Mouse (Mus musculus): ENCODE results near the gene Ifitm10. TPM values are rescaled to one million over a fixed set of nuclear protein-coding genes. Genes with fewer than 3 reads are reported as not detected.

Ifitm10 gene
- total RNA-seq, 2 experiments from 2014 or later = 1.7 to 2.1 TPM

DNA sequence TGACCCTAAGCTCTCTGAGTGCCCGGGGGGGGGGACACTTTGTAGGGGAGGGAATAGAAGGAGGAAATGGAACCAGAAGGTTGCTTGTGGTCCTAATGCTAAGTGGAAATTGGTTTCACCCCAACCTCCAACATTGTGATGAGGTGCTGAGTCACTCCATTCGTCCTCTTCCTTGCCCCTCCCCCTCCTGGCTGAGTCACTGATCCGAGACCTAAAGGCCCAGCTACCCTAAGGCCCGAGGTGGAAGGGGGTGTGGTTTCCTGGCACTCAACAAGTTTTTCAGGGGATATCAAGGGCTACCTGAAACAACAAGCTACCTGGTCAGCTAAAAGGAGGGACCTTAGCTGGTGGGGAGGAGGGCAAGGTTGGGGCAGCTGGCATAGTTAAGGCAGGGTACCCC, 19.6 kb upstream of the Ifitm10 start:
- no peak for DNase-seq
- intact Hi-C loops (cut with DNase I) = loop anchor here (10.0 kb wide), 1 partner anchor 328 kb away; the partner anchor contains the start of gene Mob2

- no peak for DNase-seq
- intact Hi-C loops (cut with DNase I) = loop anchor here (10.0 kb wide), 1 partner anchor 327 kb away; the partner anchor contains the start of gene Mob2
These were observed 18.1 kb upstream of the Ifitm10 start for GRCm38 (mm10) chr7:142391609-142392008.

GRCm38 (mm10) chr7:142391108-142391507, 17.6 kb upstream of the Ifitm10 start:
- intact Hi-C loops (cut with DNase I) = loop anchor here (10.0 kb wide), 1 partner anchor 326 kb away; the partner anchor contains the start of gene Mob2
- no peak for DNase-seq

GRCm38 (mm10) chr7:142389961-142390650, 16.6 kb upstream of the Ifitm10 start:
- no peak for DNase-seq
- intact Hi-C loops (cut with DNase I) = loop anchor here (10.0 kb wide), 1 partner anchor 325 kb away; the partner anchor contains the start of gene Mob2

- intact Hi-C loops (cut with DNase I) = no loop called here
- no peak for DNase-seq
These were observed 15.2 kb upstream of the Ifitm10 start for GRCm38 (mm10) chr7:142388740-142389139.

DNA sequence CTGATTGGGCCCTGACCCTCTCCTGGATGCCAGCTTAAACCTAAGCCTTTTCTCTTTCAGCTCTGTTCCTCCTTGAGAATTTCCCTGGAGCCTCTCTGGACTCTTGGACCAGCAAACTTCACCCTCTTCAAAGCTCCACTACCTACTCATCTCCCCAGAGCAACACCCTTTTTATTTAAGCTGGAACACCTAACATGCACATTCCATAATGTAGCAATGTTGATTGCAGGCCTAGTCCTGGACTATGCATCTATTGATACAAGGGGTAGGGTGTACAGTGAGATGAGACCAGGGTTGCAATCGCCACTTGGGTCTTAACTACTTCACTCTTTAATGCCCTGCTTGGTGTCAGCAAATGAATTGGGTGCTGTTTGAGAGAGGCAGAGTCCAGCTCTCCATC, 14.6 kb upstream of the Ifitm10 start:
- DNase-seq = no peak
- intact Hi-C loops (cut with DNase I) = no loop called here

DNA sequence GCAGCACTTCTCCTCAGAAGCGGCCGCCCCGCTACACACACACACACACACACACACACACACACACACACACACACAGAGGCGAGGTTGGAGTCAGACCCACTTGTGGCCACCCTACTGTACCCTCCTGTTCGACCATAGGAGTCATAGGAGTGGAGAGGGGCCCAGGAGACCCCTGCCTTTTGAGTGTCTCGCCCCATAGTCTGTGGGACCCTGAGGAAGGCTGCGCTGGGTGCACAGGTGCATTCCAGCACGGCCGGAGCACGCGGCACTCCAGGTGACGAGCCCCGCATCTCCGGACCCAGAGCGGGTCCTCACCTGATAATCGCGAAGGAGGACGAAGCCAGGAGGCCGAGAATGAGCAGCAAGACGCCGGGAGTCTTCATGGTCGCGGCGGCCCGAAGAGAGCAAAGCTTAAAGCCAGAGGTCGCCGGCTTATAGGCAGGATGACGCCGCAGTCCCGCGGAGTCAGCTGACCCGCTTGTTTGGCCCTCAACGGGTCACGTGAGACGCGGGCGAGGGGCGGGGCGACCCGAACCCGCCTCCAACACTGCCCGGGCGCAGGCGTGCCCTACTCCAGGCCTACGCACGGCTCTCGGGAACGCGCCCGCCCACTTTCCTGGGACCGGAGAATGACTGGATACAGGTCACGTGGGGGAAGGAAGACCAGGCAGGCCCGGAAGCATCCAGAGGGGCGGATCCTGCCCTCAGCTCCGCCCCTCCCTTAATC, 14.0 kb upstream of the Ifitm10 start, which contains the start of gene Ctsd:
Gene Ctsd, minus strand, starts transcription at position 620 of the 730 bp plus-strand sequence.
- peak; percentile 97 to 98 for DNase-seq
- intact Hi-C loops (cut with DNase I) = no loop called here

- intact Hi-C loops (cut with DNase I) = no loop called here
- DNase-seq = peak in 1 of 2 experiments; percentile 48
These were observed 13.2 kb upstream of the Ifitm10 start for GRCm38 (mm10) chr7:142386621-142387201.

DNA sequence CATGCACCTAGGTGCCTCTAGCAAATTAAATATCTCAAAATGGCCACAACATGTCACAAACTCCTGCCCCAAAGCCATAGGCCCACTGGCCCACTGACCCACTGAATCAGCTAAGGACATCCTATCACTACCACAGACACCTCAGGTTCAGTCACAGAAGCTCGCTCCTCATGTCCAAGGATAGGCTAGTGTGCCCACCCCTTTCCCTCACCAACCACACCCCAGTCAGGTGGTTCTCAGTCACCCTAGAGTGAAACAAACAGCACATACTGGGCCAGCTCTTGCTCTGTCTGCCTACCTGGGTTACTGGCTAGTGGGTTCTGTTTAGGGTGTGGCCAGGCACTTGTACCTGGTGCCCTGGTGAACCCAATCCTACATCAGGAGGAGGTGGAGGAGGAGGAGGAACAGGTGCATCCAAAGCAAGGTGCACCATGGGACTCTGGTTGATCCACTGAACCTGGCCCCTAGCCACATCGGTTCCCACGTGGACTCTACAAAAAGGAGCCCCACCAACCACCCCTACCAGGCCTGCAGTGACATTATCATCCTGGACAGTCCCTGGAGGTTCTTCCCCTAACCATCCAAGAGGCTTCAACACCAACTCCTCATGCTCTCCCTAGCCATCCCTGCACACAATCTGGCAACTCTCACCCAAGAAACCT, 12.3 kb upstream of the Ifitm10 start:
- intact Hi-C loops (cut with DNase I) = no loop called here
- DNase-seq = no peak

DNA sequence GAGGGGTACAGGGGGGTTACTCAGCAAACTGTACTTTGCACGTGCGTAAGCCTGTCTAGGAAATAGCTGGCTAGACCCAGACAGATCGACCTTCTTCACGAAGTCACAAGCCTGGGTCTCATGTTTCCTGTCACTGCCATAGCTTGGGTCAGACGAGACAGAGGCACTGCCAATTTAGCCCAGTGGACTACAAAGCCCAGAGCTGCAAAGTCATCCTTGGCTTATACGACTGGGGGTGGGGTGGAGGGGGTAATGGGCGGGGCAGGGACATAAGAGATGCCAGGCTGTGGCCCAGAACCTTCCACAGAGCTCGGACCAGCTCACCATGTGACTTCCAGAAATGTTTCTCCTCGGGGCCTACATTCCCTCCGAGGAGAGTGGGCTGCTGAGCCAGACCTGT, 10.8 kb upstream of the Ifitm10 start:
- intact Hi-C loops (cut with DNase I) = no loop called here
- no peak for DNase-seq

GRCm38 (mm10) chr7:142382567-142382966, 9.0 kb upstream of the Ifitm10 start, which contains the start of gene Gm49369:
Gene Gm49369 (minus strand): TSS chr7:142382667.
- no peak for DNase-seq
- intact Hi-C loops (cut with DNase I) = no loop called here

DNA sequence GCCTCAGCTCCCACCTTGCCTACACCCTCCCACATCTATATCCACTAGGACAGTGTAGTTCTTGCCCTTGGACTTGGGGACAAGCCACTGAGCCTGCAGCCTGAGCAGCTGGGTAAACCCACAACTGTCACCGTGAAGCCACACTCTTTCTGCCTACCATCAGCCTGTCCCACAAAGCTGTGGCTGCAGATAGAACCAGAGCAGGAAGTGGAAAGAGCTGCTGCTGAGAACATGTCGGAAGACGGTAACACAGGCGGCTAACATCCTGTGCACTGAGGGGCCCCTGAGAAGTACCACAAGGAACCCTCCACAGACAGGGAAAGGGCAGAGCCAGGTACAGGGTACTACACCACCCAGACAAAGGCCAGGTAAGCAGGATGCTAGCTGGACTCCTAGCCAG, 7.6 kb upstream of the Ifitm10 start:
- no peak for DNase-seq
- intact Hi-C loops (cut with DNase I) = no loop called here

DNA sequence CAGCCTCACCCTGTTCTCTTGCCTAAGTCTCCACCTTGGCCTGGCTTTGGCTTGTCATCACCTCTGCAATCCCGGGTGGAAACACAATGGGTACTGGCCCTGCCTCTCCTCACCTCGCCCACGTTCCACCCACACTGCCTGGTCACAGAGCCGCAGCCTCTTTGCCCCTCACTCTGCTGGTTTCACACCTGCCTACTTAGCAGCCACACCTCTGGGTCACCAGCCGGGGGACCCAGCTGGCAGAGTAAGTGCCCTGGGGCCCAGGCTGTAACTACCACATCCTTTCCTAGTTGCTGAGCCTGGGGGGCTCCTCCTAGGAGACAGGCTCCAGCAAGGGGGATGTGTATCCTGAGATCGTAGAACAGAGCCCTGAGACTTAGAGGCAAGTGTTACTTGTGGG, 5.6 kb upstream of the Ifitm10 start:
- DNase-seq = no peak
- intact Hi-C loops (cut with DNase I) = no loop called here

DNA sequence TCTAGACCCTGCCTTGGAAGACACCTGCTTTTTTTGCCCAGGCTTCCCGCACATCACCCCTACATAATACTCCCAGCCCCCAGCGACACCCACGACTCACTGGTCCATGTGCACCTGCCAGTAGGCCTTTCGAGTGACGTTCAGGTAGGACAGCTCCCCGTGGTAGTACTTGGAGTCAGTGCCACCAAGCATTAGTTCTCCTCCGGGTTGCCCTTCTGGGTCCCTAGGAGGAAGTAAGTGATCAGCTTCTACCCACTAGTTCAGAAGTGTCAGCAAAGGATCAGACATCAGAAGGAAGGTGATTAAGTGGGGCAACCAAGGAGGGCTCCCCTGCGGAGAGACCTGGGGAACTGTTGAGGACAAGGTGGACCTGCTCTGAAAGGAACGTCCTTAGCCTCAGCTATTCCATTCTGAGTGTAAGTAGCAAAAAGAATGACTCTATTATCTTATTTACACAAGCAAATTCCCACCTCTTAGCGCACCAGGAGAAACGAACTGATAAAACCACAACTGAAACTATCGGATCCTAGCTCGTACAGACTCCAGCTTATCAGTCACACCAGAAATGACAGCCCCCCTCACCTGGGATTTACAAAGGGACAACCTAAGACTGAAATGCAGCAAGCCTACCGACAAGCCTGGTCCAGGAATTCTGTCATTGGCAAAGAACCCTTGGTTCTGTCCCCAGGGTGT, 3.8 kb upstream of the Ifitm10 start:
- intact Hi-C loops (cut with DNase I) = no loop called here
- no peak for DNase-seq

DNA sequence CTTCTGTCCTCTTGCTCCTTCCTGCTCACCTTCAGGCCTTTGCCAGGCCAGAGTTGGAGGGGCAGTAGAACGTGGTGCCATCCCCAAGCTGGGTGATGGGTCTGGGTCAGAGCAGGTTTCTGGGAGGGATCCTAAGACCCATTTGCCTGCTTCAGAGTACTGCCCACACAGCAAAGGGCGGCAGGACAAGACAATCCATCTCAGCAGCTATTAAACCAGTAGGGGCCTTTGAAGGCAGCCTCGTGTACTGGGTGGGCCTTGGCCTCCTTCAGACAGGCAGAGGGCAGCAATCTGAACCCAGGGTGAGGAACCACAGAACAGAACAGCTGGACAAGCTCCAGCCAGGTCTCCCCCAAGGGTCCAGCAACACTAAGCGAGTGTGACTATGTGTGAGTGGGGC, 2.5 kb upstream of the Ifitm10 start:
- no peak for DNase-seq
- intact Hi-C loops (cut with DNase I) = no loop called here

GRCm38 (mm10) chr7:142375261-142375724, 1.7 kb upstream of the Ifitm10 start:
- peak in 1 of 2 experiments; percentile 52 for DNase-seq
- intact Hi-C loops (cut with DNase I) = no loop called here

- no peak for DNase-seq
- intact Hi-C loops (cut with DNase I) = loop anchor here (5.0 kb wide), 1 partner anchor 58 kb away; the partner anchor contains the start of gene Syt8
These were observed 961 bp upstream of the Ifitm10 start for GRCm38 (mm10) chr7:142374413-142375015.

DNA sequence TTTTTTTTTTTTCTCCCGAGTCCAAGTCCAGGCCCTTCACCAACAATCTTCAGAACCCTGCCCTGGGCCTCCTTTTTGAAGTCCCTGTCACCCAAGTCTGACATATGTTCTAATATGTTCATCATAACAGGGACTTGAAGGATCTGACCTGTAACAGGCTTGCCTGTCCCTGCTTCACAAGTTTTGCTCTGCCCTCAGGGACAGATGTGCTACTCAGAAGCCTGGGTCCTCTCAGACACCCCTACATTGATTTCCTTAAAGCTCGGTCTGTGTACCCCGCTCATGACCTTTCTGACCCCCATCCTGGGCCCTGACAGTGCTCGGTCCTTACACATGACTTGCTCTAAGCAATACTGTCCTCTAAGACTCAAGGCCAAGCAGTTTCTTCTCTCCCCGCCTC, 514 bp downstream of the Ifitm10 start:
- intact Hi-C loops (cut with DNase I) = loop anchor here (5.0 kb wide), 1 partner anchor 59 kb away; the partner anchor contains the start of gene Syt8
- no peak for DNase-seq

Measured in heart, postnatal 14 days (tissue).